Mouse (Mus musculus): ENCODE data around the gene Gm13103. TPM values are rescaled to one million over a fixed set of nuclear protein-coding genes. Genes with fewer than 3 reads are reported as not detected.
"Not testable (repeated sequence)": the region's sequence is repeated elsewhere in the genome, so short reads cannot be mapped to it uniquely, and the experiment has no call there.

Gene Gm13103
- not detected in 2 replicates for polyA plus RNA-seq (2015; fragmentation: Nextera tagmentation; extraction: Ambion mirVana)

DNA sequence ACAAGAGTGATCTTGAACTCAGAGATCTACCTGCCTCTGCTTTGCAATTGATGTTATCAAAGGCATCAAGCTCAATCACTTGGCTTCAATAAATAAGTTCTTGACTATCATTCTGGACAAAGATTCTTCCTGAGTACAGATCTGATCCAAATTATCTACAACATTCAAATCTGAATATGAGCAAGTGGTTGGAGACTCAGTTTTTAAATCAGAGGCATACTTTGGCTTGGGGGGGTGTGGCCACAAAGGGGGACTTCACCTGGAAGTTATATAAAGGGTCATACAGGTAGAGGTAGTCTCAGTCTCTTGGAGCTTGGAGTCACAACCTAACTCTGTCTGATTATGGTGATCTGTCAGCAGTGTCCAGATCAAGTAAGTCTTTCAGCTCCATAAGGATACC is at the start of gene Gm13103:
Gm13103 (plus strand) TSS at position 301 of the 400 bp plus-strand sequence.
- not testable (repeated sequence) for ATAC-seq (ENCODE audit: insufficient read depth); H3K4me1 ChIP-seq (replicated peaks); H3K27ac ChIP-seq (replicated peaks); H3K9ac ChIP-seq; H3K4me3 ChIP-seq (replicated peaks); H3K9me3 ChIP-seq (replicated peaks); H3K27me3 ChIP-seq; H3K36me3 ChIP-seq (replicated peaks); H3K4me2 ChIP-seq

DNA sequence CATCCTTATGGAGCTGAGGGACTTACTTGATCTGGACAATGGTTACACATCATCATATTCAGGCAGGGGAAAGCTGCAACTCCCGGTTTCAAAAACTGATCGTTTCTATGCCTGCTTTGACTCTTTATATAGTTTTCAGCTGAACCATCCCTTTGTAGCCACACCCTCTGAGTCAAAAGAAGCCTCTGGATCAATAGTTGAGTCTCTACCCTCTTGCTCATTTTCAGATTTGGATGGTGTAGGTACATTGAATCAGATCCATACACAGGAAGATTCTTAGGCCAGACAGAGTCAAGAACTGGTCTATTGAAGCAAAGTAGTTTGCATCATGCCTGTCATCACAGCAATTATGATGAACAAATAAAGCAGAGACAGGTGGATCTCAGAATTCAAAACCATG is 30.3 kb upstream of the Gm13103 start, which contains the start of gene Gm13084:
Gm13084 (minus strand) TSS at position 101 of the 400 bp plus-strand sequence.
- H3K27me3 ChIP-seq, result no peaks in the 10 kb centered on the region
- H3K36me3 ChIP-seq (replicated peaks), result no peaks in the 10 kb centered on the region
- no peak for ATAC-seq (ENCODE audit: insufficient read depth)
- H3K4me3 ChIP-seq (replicated peaks), result no peak within 1 kb of the TSS
- no peak within 1 kb of the TSS for H3K27ac ChIP-seq (replicated peaks)
- H3K4me1 ChIP-seq (replicated peaks), result no peaks in the 10 kb centered on the region
- 39% methylated on average over 2 of the region's 2 CpGs for WGBS (ENCODE audit: insufficient replicate concordance)
- H3K9me3 ChIP-seq (replicated peaks), result no peaks in the 10 kb centered on the region
- no peak within 1 kb of the TSS for H3K9ac ChIP-seq
- no peak within 1 kb of the TSS for H3K4me2 ChIP-seq

DNA sequence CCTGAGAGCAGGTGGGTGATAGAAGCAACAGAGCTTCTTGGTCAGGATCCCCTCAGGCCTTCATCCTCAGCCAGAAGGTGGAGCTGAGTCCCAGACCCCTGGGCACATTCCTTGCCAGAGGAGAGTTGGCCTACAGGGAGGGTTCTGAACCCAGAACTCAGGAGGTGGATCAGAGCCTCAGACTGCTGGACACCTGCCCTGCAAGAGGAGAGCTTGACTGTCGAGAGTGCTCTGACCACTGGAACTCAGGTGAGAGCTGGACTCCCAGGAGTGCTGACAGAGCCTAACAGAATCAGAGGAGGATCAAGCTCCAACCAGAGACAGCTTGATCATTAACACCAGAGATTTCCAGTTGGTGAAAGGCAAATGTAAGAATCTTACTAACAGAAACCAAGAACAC is 36.1 kb downstream of the Gm13103 start:
- H3K27me3 ChIP-seq; H3K9ac ChIP-seq; ATAC-seq (ENCODE audit: insufficient read depth); H3K4me1 ChIP-seq (replicated peaks); H3K27ac ChIP-seq (replicated peaks); H3K4me3 ChIP-seq (replicated peaks); H3K36me3 ChIP-seq (replicated peaks); H3K4me2 ChIP-seq; H3K9me3 ChIP-seq (replicated peaks): not testable (repeated sequence)
- WGBS (ENCODE audit: insufficient replicate concordance), result 53% methylated on average over 1 of the region's 1 CpGs

DNA sequence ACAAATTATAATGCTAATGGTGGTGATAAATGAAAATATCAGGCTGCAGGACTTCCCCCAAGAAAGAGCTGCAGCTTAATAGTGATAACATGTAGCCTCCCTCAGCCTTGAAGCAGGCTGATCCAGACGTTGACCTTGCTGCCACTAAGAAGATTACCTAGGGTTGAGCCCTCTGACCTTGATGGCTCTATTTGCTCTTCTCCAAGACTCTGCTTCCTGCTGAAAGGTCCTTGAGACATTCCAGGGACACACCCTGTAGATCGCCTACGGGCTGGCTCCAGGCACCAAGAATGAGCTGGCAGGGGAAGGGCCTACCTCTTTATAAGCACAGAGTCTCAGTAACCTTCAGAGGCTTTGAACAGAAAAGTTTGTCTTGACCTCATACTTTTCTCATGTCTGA is 48.1 kb downstream of the Gm13103 start:
- not testable (repeated sequence) for H3K4me3 ChIP-seq (replicated peaks); H3K36me3 ChIP-seq (replicated peaks); H3K27ac ChIP-seq (replicated peaks); H3K4me1 ChIP-seq (replicated peaks); H3K9me3 ChIP-seq (replicated peaks); ATAC-seq (ENCODE audit: insufficient read depth); H3K4me2 ChIP-seq; H3K27me3 ChIP-seq; H3K9ac ChIP-seq
- WGBS (ENCODE audit: insufficient replicate concordance), result 55% methylated on average over 3 of the region's 3 CpGs

DNA sequence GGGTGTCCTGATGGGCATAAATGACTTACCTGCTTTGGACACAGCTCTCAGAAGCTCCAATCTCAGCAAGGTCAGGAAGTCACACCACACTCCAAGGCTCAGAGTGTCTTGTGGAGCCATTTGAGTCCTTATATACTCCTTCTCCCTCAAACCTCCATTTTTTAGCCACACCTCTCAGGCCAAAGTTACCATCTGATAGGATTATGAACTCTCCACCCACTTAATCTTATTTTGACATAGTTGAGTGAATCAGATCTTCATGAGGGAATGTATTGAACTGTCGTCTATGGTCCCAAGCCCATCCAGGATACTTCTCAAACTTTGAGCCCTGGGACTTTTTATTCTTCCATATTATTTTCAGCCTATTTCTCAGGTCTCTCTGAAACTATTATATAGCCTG is 54.0 kb downstream of the Gm13103 start, which contains the start of gene Pramef6:
Pramef6 (minus strand) TSS at position 101 of the 400 bp plus-strand sequence.
- not testable (repeated sequence) for H3K4me1 ChIP-seq (replicated peaks); H3K27me3 ChIP-seq; H3K36me3 ChIP-seq (replicated peaks); H3K9ac ChIP-seq; H3K4me2 ChIP-seq; ATAC-seq (ENCODE audit: insufficient read depth); H3K9me3 ChIP-seq (replicated peaks); H3K4me3 ChIP-seq (replicated peaks); H3K27ac ChIP-seq (replicated peaks)
- WGBS (ENCODE audit: insufficient replicate concordance), result 59% methylated on average over 1 of the region's 1 CpGs

Other genes with a start within 250 kb of the Gm13103 start
- gene Gm13083, start 231.5 kb upstream of the Gm13103 start, polyA plus RNA-seq (2015; fragmentation: Nextera tagmentation; extraction: Ambion mirVana), result not detected in 2 replicates
- not detected in 2 replicates for gene Gm13088, start 189.3 kb upstream of the Gm13103 start, polyA plus RNA-seq (2015; fragmentation: Nextera tagmentation; extraction: Ambion mirVana)
- gene Gm13089, start 143.8 kb upstream of the Gm13103 start, polyA plus RNA-seq (2015; fragmentation: Nextera tagmentation; extraction: Ambion mirVana), result not detected in 2 replicates
- not detected in 2 replicates for gene Gm13078, start 127.0 kb upstream of the Gm13103 start, polyA plus RNA-seq (2015; fragmentation: Nextera tagmentation; extraction: Ambion mirVana)
- not detected in 2 replicates for gene Gm13023, start 57.1 kb upstream of the Gm13103 start, polyA plus RNA-seq (2015; fragmentation: Nextera tagmentation; extraction: Ambion mirVana)
- gene Gm13084, start 30.4 kb upstream of the Gm13103 start, polyA plus RNA-seq (2015; fragmentation: Nextera tagmentation; extraction: Ambion mirVana), result not detected in 2 replicates
- gene Pramef6, start 53.9 kb downstream of the Gm13103 start, polyA plus RNA-seq (2015; fragmentation: Nextera tagmentation; extraction: Ambion mirVana), result not detected in 2 replicates
- gene Pramef25, start 104.5 kb downstream of the Gm13103 start, polyA plus RNA-seq (2015; fragmentation: Nextera tagmentation; extraction: Ambion mirVana), result not detected in 2 replicates
- not detected in 2 replicates for gene Gm13101, start 120.5 kb downstream of the Gm13103 start, polyA plus RNA-seq (2015; fragmentation: Nextera tagmentation; extraction: Ambion mirVana)
- not detected in 2 replicates for gene Pramef17, start 147.9 kb downstream of the Gm13103 start, polyA plus RNA-seq (2015; fragmentation: Nextera tagmentation; extraction: Ambion mirVana)
- gene Pramel4, start 212.6 kb downstream of the Gm13103 start, polyA plus RNA-seq (2015; fragmentation: Nextera tagmentation; extraction: Ambion mirVana), result not detected in 2 replicates